Mouse (Mus musculus) cerebellum, adult 2 months (tissue): Measurements from ENCODE around the gene Bcl6.

Source experiments
- CTCF ChIP-seq: fragments of 200-500 bp; IDR thresholded peaks from 2 replicates; pipeline ENCODE4 v1.5.1; 2011; ENCODE audit warnings: low read depth, mild to moderate bottlenecking, control low read depth, low read length, moderate library complexity, borderline replicate concordance; ENCODE audit not compliant: insufficient read depth
- POLR2A ChIP-seq: fragments of 200-500 bp; IDR thresholded peaks from 2 replicates; pipeline ENCODE4 v1.6.1; 2011; ENCODE audit warnings: low read length, control low read depth, borderline replicate concordance; ENCODE audit not compliant: insufficient read depth

- TF ChIP-seq CTCF (no peak), POLR2A (no peak)
Measured at GRCm38 (mm10) chr16:24022605-24023004, 34.0 kb upstream of the Bcl6 start.
